Mouse (Mus musculus) cortical plate, adult 2 months (tissue): Measurements from ENCODE around the gene Gm17571.

Source experiments
- CTCF ChIP-seq: fragments of 200-500 bp; IDR thresholded peaks from 2 replicates; pipeline ENCODE4 v1.5.1; 2011; ENCODE audit warnings: mild to moderate bottlenecking, control low read depth, low read length; ENCODE audit not compliant: insufficient read depth; ENCODE audit errors: extremely low read depth
- POLR2A ChIP-seq: fragments of 200-500 bp; IDR thresholded peaks from 2 replicates; pipeline ENCODE4 v1.6.1; 2011; ENCODE audit warnings: mild to moderate bottlenecking, low read length, control low read depth; ENCODE audit not compliant: insufficient read depth; ENCODE audit errors: extremely low read depth

- TF ChIP-seq CTCF: no peak
- no peak for TF ChIP-seq POLR2A
These were observed 39.4 kb upstream of the Gm17571 start for GRCm38 (mm10) chr9:13485914-13486313.
